Mouse (Mus musculus) midbrain, embryonic 10.5 days (tissue): ENCODE data around the gene Nsg2. TPM values are rescaled to one million over a fixed set of nuclear protein-coding genes. Genes with fewer than 3 reads are reported as not detected.

ENCODE experiments used
- DNase-seq: peaks from one replicate; pipeline ENCODE4 v3.0.0-alpha.2; 2017; ENCODE audit warnings: low spot score
- H3K27ac ChIP-seq: fragments of 300-500 bp; sonication (generic); replicated peaks from 2 replicates; pipeline ENCODE4 v1.5.1; 2016; ENCODE audit warnings: mild to moderate bottlenecking
- H3K27me3 ChIP-seq: fragments of 300-500 bp; sonication (generic); 2 replicates; pipeline ENCODE4 v1.6.1; 2016; ENCODE audit warnings: low read depth, mild to moderate bottlenecking; ENCODE audit not compliant: poor library complexity, severe bottlenecking
- H3K36me3 ChIP-seq: fragments of 300-500 bp; sonication (generic); 2 replicates; pipeline ENCODE4 v1.6.1; 2016; ENCODE audit warnings: mild to moderate bottlenecking, moderate library complexity
- H3K4me1 ChIP-seq: fragments of 300-500 bp; sonication (generic); 2 replicates; pipeline ENCODE4 v1.6.1; 2016
- H3K4me3 ChIP-seq: fragments of 300-500 bp; sonication (generic); 2 replicates; pipeline ENCODE4 v1.5.1; 2016; ENCODE audit warnings: mild to moderate bottlenecking, moderate library complexity
- H3K9me3 ChIP-seq: fragments of 300-500 bp; sonication (generic); replicated peaks from 2 replicates; pipeline ENCODE4 v1.6.1; 2016; ENCODE audit warnings: mild to moderate bottlenecking
- WGBS: fragments of 180-500 bp; shearing (Covaris S2); methylation state at CpG from one replicate; pipeline ENCODE4 v1.1.7; 2016; 5-methylcytosine and 5-hydroxymethylcytosine counted together
- polyA plus RNA-seq: library from polyadenylated mRNA; unstranded; fragments of >200 nt; fragmentation: Nextera tagmentation; extraction: Ambion mirVana; gene quantifications from 2 replicates; pipeline ENCODE4 v1.2.1, GENCODE M21; 2016

The Nsg2 gene
- polyA plus RNA-seq, 1 experiment from 2014 or later, result 25.7 TPM

- no peaks in the 10 kb centered on the region for H3K9me3 ChIP-seq
- H3K4me3 ChIP-seq, result no peak overlapping the region
- 35% methylated on average over 8 of the region's 8 CpGs for WGBS
- no peaks in the 10 kb centered on the region; the same call in 1 of the 2 replicates for H3K27me3 ChIP-seq
- peaks cover 48% of the 10 kb centered on the region for H3K4me1 ChIP-seq
- peak overlapping the region; percentile 70 for H3K27ac ChIP-seq
- H3K36me3 ChIP-seq, result peaks cover 22% of the 10 kb centered on the region
- DNase-seq, result peak; percentile 16
Measured at GRCm38 (mm10) chr11:32020031-32020965, 20.0 kb downstream of the Nsg2 start.

DNA sequence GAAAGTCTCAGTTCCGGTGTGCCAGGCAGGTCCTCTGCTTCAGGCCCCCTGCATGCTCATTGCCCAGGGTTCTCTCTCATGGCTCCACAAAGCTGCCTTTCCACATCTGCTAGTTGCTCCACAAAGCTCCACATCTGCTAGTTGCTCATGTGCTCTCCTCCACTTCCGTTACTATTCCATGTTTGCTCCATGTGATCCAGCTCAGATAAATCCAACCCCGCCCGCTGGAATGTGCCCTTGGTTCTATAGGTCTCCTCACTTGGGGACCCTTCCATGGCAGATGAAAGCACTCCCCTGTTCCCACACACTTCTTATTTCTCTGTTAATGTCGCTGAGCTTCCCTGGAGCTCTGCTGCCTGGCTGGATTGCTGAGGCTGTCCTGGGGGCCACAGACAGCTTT lies 26.4 kb downstream of the Nsg2 start:
- Histone ChIP-seq H3K4me3 (no peak overlapping the region), H3K36me3 (peaks cover 9% of the 10 kb centered on the region), H3K4me1 (peaks cover 26% of the 10 kb centered on the region), H3K9me3 (no peaks in the 10 kb centered on the region), H3K27ac (no peak overlapping the region; the same call in 1 of the 2 replicates), H3K27me3 (no peaks in the 10 kb centered on the region)
- WGBS, result 74% methylated on average over 5 of the region's 5 CpGs
- no peak for DNase-seq

DNA sequence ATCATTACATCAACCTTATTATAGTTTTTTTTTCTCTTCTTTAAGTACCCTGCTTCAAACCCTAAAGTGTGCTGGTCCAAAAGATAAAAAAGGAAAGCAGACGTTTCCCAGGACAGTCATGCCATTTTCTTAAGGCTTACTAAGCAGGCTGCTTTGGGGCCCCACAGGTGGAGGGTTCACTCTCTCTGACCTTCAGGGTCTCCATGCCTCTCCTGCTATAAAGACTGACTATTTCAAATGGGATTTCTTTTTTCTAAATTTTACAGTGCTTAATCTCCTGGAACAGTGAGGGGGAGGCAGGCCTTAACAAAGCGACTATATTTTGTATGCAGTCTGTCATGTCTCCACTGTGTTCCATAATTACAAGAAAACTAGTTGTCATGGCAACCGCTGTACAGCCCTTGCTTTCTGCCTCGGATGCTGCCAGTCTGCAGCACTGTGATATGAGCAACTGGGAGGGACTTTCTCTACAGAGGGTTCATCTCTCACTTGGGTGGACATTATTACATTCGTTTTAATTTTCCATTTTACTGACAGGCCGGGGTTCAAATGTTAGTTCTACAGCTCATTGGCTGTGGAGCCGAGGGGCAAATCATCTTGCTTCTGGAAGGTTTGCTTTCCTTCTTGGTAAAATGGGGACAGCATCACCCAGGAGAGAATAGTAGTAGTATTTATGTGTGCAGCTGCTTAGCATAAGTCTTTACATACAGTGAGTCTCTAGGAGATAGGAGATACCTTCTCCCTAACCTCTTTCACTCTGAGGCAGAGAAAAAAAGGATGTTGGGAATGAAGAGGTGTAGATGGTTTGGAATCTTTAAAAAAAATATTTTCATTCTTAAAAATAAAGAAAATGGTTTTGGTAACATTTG lies 27.4 kb downstream of the Nsg2 start:
- WGBS, result 74% methylated on average over 7 of the region's 7 CpGs
- H3K9me3 ChIP-seq, result no peaks in the 10 kb centered on the region
- no peak overlapping the region for H3K4me3 ChIP-seq
- DNase-seq, result no peak
- H3K27me3 ChIP-seq, result no peaks in the 10 kb centered on the region
- peaks cover 26% of the 10 kb centered on the region for H3K4me1 ChIP-seq
- H3K36me3 ChIP-seq, result peaks cover 5% of the 10 kb centered on the region
- 0 out of 2 replicates have a peak overlapping the region, but pooled peaks have one; percentile 19 for H3K27ac ChIP-seq

DNA sequence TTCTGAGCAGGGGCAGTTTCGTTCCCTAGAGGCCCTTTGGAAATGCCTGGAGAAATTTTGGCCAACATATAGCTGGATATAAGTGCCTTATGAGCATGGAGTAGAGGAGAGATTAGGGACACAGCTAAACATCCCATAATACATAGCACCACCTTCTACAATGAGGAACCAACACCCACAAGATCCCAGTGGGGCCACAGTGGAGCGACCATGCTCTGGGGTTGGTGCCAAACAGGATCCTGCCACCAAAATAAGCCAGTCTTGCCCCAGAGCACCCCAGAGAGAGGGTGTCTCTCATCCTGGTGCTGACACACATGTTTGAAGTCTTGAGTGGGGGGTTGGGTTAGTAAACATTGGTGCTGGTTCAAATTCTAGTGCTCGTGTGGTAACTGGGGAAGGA lies 28.3 kb downstream of the Nsg2 start:
- no peaks in the 10 kb centered on the region for H3K27me3 ChIP-seq
- 85% methylated on average over 3 of the region's 3 CpGs for WGBS
- H3K36me3 ChIP-seq, result peaks cover 4% of the 10 kb centered on the region
- H3K9me3 ChIP-seq, result no peaks in the 10 kb centered on the region
- H3K4me3 ChIP-seq, result no peak overlapping the region
- no peak for DNase-seq
- H3K27ac ChIP-seq, result no peak overlapping the region
- peaks cover 26% of the 10 kb centered on the region for H3K4me1 ChIP-seq

DNA sequence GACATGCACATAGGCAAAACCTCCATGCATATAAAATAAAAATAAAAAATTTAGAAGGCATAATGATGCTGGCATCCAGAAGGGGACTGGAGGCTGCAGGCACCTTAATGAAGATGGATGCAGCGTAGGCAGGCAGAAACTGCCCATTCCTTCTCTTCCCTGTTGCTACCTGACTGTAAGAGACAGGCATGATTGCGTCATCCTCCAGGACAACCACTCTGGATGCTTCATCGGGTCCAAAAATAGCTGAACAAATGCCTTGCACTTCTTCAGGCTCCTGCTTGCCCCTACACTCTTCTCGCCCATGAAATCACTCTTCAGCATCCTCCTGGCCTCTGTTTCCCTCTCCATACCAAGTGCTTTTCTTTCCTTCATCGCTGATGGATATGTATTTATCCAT lies 29.1 kb downstream of the Nsg2 start:
- peaks cover 26% of the 10 kb centered on the region for H3K4me1 ChIP-seq
- H3K27me3 ChIP-seq, result no peaks in the 10 kb centered on the region
- peaks cover 4% of the 10 kb centered on the region for H3K36me3 ChIP-seq
- no peak for DNase-seq
- H3K4me3 ChIP-seq, result no peak overlapping the region
- no peaks in the 10 kb centered on the region for H3K9me3 ChIP-seq
- no peak overlapping the region for H3K27ac ChIP-seq
- WGBS, result 87% methylated on average over 5 of the region's 5 CpGs

DNA sequence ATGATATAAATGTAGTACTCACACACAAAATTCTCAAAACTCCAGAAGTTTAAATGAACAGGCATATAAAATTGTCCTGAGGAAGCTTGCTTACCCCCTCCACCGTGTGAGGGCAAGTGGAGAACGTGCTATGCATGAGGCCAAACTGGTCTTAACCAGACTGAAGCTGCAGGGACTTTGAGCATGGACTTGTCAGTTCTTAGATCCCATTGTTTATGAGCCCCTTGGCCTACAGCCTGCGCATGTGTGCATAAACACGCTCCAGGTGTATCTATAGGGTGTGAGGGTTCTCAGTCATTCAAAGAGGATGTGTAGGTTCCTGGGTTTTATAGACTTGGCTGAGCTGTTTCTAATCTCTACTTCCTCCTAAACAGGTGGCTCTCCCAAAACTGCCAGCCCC lies 31.1 kb downstream of the Nsg2 start:
- H3K4me1 ChIP-seq, result peaks cover 22% of the 10 kb centered on the region

DNA sequence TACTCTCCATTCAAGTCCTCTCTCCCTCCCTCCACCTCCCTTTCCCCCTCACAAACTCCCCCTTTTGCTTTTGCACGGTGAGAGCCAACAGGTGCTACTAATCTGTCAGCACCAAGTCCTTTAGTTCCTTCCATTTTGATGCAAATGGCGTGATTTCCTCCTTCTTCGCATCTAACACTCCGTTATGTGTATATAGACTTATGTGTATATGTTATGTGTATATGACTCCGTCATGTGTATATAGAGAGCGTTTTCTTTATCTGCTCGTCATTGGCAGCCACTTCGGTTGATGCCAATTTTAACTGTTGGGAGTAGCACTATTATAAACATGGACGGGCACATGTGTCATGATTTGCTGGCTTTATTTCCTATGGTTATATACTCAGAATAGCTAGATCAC lies 31.8 kb downstream of the Nsg2 start:
- Histone ChIP-seq H3K9me3 (no peaks in the 10 kb centered on the region), H3K4me1 (peaks cover 16% of the 10 kb centered on the region), H3K27me3 (no peaks in the 10 kb centered on the region), H3K27ac (no peak overlapping the region), H3K4me3 (no peak overlapping the region), H3K36me3 (no peaks in the 10 kb centered on the region)
- WGBS, result 88% methylated on average over 9 of the region's 9 CpGs
- no peak for DNase-seq

More for the DNA sequence above, 31.1 kb downstream of the Nsg2 start:
- Histone ChIP-seq H3K4me3 (no peak overlapping the region), H3K27ac (no peak overlapping the region), H3K9me3 (no peaks in the 10 kb centered on the region), H3K36me3 (no peaks in the 10 kb centered on the region), H3K27me3 (no peaks in the 10 kb centered on the region)
- no peak for DNase-seq
- 85% methylated on average over 4 of the region's 4 CpGs for WGBS

DNA sequence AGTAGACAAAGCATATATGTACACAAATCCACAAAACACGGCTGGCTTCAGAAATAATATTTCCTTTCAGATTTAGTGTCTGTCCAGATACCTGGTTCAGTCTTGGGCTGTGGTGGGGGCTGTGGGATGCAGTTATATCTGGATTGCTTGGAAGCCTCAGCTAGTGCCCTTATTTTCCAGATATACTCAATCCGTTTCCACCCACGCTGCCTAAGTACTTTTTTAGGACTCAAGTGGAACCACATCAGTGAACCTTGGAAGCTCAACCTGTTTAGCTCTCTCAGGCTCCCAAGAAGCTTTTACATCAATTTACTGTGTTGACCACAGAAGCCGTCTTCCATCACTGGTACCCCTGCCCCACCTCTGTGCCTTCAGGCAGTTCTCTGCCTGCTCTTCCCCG lies 35.6 kb downstream of the Nsg2 start:
- H3K27ac ChIP-seq, result no peak overlapping the region
- H3K4me1 ChIP-seq, result 0 out of 2 replicates have a peak, but pooled peaks cover 6% of the 10 kb centered on the region
- no peaks in the 10 kb centered on the region for H3K27me3 ChIP-seq
- DNase-seq, result no peak
- no peaks in the 10 kb centered on the region for H3K36me3 ChIP-seq
- no peaks in the 10 kb centered on the region for H3K9me3 ChIP-seq
- 88% methylated on average over 5 of the region's 5 CpGs for whole genome bisulfite sequencing
- no peak overlapping the region for H3K4me3 ChIP-seq

DNA sequence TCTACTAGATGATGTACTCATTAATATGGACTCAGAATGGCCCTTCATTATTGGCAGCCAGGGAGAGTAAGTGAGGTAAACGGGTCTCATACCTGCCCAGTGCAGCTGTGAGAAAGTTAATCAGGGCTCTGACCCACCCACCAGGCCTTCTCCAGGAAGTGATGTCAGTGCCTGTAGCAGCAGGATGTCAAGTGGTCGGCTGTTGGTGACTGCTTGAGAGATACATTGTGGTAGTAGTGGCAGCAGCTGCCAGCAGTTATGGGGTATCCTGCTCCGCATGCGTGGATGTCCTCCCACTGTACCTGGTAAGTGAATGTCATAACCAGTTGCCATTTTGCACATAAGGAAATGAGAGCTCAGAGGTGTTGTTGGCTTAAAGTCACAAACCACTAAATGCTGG lies 39.4 kb downstream of the Nsg2 start:
- peaks cover 10% of the 10 kb centered on the region; the same call in 1 of the 2 replicates for H3K4me1 ChIP-seq
- H3K4me3 ChIP-seq, result no peak overlapping the region
- no peak overlapping the region for H3K27ac ChIP-seq
- H3K9me3 ChIP-seq, result no peaks in the 10 kb centered on the region
- no peak for DNase-seq
- H3K36me3 ChIP-seq, result no peaks in the 10 kb centered on the region
- WGBS, result 84% methylated on average over 4 of the region's 4 CpGs
- H3K27me3 ChIP-seq, result no peaks in the 10 kb centered on the region

DNA sequence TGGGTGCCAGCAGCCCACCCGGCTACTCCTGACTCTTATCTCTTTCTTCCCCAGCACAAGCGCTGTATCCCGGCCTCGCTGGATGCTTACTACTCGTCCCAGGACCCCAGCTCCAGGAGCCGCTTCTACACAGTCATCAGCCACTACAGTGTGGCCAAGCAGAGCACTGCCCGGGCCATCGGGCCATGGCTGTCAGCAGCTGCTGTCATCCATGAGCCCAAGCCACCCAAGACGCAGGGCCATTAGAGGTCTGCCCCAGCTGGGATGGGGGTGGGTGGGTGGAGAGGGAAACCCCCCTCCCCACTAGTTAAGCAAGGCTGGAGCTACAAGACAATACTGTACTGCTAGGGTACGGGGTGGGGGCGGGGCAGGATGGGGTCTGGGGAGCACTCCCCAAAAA lies 57.1 kb downstream of the Nsg2 start:
- Histone ChIP-seq H3K4me3 (0 out of 2 replicates have a peak overlapping the region, but pooled peaks have one; percentile 9), H3K4me1 (peaks cover 27% of the 10 kb centered on the region), H3K27me3 (no peaks in the 10 kb centered on the region), H3K9me3 (no peaks in the 10 kb centered on the region), H3K27ac (peak overlapping the region; percentile 77), H3K36me3 (peaks cover 33% of the 10 kb centered on the region)
- WGBS, result 82% methylated on average over 11 of the region's 11 CpGs
- no peak for DNase-seq

GRCm38 (mm10) chr11:32057861-32058260 lies 57.6 kb downstream of the Nsg2 start:
- Histone ChIP-seq H3K36me3 (peaks cover 33% of the 10 kb centered on the region), H3K4me1 (peaks cover 29% of the 10 kb centered on the region), H3K27me3 (no peaks in the 10 kb centered on the region), H3K27ac (peak overlapping the region; percentile 77), H3K9me3 (no peaks in the 10 kb centered on the region), H3K4me3 (no peak overlapping the region)
- 86% methylated on average over 13 of the region's 13 CpGs for WGBS
- DNase-seq, result no peak

DNA sequence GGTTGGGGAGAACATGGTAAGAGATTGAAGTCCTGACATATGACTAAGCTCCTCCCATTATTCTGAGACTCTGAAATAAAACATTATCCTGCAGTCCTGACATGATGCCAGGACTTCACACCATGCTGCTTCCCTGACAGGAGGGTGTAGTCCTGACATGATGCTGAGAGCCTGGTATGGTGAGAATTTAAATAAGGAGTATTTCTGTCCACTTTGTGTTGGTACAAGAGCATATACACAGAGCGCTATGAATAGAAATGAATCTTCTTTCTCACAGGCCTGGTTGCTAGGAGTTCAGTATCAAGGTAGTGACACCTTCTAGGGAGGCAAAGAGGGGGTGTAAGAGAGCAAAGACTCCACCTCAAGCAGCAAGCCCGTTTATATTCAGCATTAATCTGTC lies 60.8 kb downstream of the Nsg2 start:
- no peak for DNase-seq
- Histone ChIP-seq H3K4me1 (peaks cover 49% of the 10 kb centered on the region), H3K4me3 (no peak overlapping the region), H3K36me3 (peaks cover 29% of the 10 kb centered on the region), H3K27ac (no peak overlapping the region), H3K27me3 (no peaks in the 10 kb centered on the region), H3K9me3 (no peaks in the 10 kb centered on the region)
- WGBS, result 73% methylated on average over 2 of the region's 2 CpGs
